Mouse (Mus musculus): ENCODE measurements at regions not wholly inside any gene's neighbourhood (a gene's known extent, or its start where the extent isn't known, plus 50 kb on each side); places are given as distances from the start of the nearest gene placed in this dataset.

GRCm38 (mm10) chr12:26817866-26818265 lies 348.9 kb downstream of the Cmpk2 start:
- no peak for TF ChIP-seq CTCF (IDR thresholded peaks at IDR 0.05; ENCODE audit: low read depth, low read length)
- TF ChIP-seq TAL1 (conservative IDR thresholded peaks at IDR 0.05; ENCODE audit: low read depth, low read length), result no peak
- no peak for TF ChIP-seq POLR2AphosphoS5 (IDR thresholded peaks at IDR 0.05; ENCODE audit: insufficient replicate concordance, low read depth, low read length)
- TF ChIP-seq GATA1 (IDR thresholded peaks at IDR 0.05; ENCODE audit: borderline replicate concordance, low read length), result no peak
- no peak for TF ChIP-seq GATA2 (IDR thresholded peaks at IDR 0.05; ENCODE audit: borderline replicate concordance, low read depth, low read length)
